22 mouse cellular contexts compared by ENCODE assay signal in genomic region chr14:34296350-34296749, GRCm38 (mm10). TPM values are rescaled to one million over a fixed set of nuclear protein-coding genes. Genes with fewer than 3 reads are reported as not detected.
DNase-seq lines count a peak whose midpoint lies in the region; ATAC-seq lines count a peak whose summit lies in the region.
"Had no signal": no experiment of that assay in that cellular context is flagged by ENCODE, and none has a peak within 500 bp of the region (broad histone marks: within the 10 kb centered on the region; RNA-seq: fewer than 3 reads in every experiment).

No protein-coding gene starts in this region.

- no peaks in the 10 kb centered on the region for H3K27me3 ChIP-seq in splenic B cell, adult 2 months (ENCODE audit: control insufficient read depth, insufficient read depth, low read length, poor library complexity, severe bottlenecking)
- H3K27me3 ChIP-seq: heart, embryonic 12.5 days; liver, embryonic 15.5 days; neural tube, embryonic 13.5 days had no signal

- H3K36me3 ChIP-seq in splenic B cell, adult 2 months (ENCODE audit: control insufficient read depth, insufficient read depth, low read length, poor library complexity, severe bottlenecking): no peaks in the 10 kb centered on the region
- H3K36me3 ChIP-seq: heart, embryonic 12.5 days; limb, embryonic 10.5 days; liver, embryonic 15.5 days; neural tube, embryonic 13.5 days had no signal

- DNase-seq in heart, adult 11 months: peak; percentile 92
- DNase-seq in heart, adult 9 months (ENCODE audit: low spot score in 2 of 2): no peak
- DNase-seq in lung, postnatal 36 days: peak; percentile 49
- DNase-seq in lung, postnatal 10 days: no peak
- peak; percentile 61 for DNase-seq in splenic B cell, adult 2 months (ENCODE audit: low read depth, low spot score)
- no peak for DNase-seq in right cerebral cortex, postnatal 4 days
- DNase-seq in adrenal gland, adult 2 months: no peak
- DNase-seq: adrenal gland, postnatal 14 days; cerebellum, adult 9-11 months; heart, postnatal 4 days; kidney, postnatal 4 days; thymus, postnatal 25 days had no signal

- peak; percentile 85 for ATAC-seq in granulocyte monocyte progenitor cell, adult 5-6 weeks (replicated peaks; ENCODE audit: poor library complexity, severe bottlenecking)
- ATAC-seq: forebrain, embryonic 16.5 days; midbrain, embryonic 16.5 days had no signal

RNA-seq across cellular contexts. Expression of gene Shld2, which starts 13.9 kb away (rescaled TPM):
- total RNA-seq in granulocyte monocyte progenitor cell, adult 5-6 weeks (2014; fragmentation: Nextera tagmentation): 6.6 and 16.8 TPM in 2 replicates
- 7.9 and 17.8 TPM in 2 replicates for total RNA-seq in granulocyte monocyte progenitor cell, adult 5-6 weeks (2017)
- total RNA-seq in adrenal gland, adult 2 months (2021): 1 to 10 TPM; 7.6 to 9.2 TPM
- 1.4 and 1.5 TPM in 2 replicates for polyA plus RNA-seq in adrenal gland, adult 2 months (2012; rRNA removed)

RNA-seq across cellular contexts. Expression of gene Glud1, which starts 14.2 kb away (rescaled TPM):
- total RNA-seq in granulocyte monocyte progenitor cell, adult 5-6 weeks (2014; fragmentation: Nextera tagmentation): 127 and 141 TPM in 2 replicates
- total RNA-seq in granulocyte monocyte progenitor cell, adult 5-6 weeks (2017): 180 and 222 TPM in 2 replicates
- 100 to 1,000 TPM; 152 to 249 TPM for total RNA-seq in adrenal gland, adult 2 months (2021)
- polyA plus RNA-seq in adrenal gland, adult 2 months (2012; rRNA removed): 184 and 207 TPM in 2 replicates

RNA-seq across cellular contexts. Expression of gene Fam25c, which starts 58.9 kb away (rescaled TPM):
- not detected in 2 replicates for total RNA-seq in granulocyte monocyte progenitor cell, adult 5-6 weeks (2014; fragmentation: Nextera tagmentation)
- total RNA-seq in granulocyte monocyte progenitor cell, adult 5-6 weeks (2017): not detected in 2 replicates
- total RNA-seq in adrenal gland, adult 2 months (2021): not detected
- not detected in 2 replicates for polyA plus RNA-seq in adrenal gland, adult 2 months (2012; rRNA removed)
- total RNA-seq: gastrocnemius, adult 8-10 months; heart, postnatal 4 days; MEL had no signal
- polyA plus RNA-seq: erythroblast, embryonic 14.5 days; forebrain, embryonic 16.5 days; heart, embryonic 12.5 days; limb, embryonic 10.5 days; midbrain, embryonic 16.5 days; neural tube, embryonic 13.5 days had no signal

Comparison
In these comparisons a context has a peak if more than half of its experiments do, and no peak if none do; other contexts are left out.
1. DNase-seq: peak in heart, adult 11 months (single experiment), lung, postnatal 36 days (single experiment) and splenic B cell, adult 2 months (single experiment); none in heart, adult 9 months (0 of 2), lung, postnatal 10 days (single experiment), right cerebral cortex, postnatal 4 days (single experiment) and adrenal gland, adult 2 months (single experiment).